Mouse (Mus musculus) E14TG2a.4 (cell line): ENCODE measurements around the gene Gpr3.

Experiments used
- H3K27me3 ChIP-seq: 2 replicates; pipeline ENCODE4 v1.6.1; 2014; ENCODE audit warnings: low read length, control low read depth; ENCODE audit not compliant: insufficient read depth
- H3K36me3 ChIP-seq: 2 replicates; pipeline ENCODE4 v1.6.1; 2014; ENCODE audit warnings: low read length, control low read depth; ENCODE audit not compliant: insufficient read depth
- H3K4me1 ChIP-seq: replicated peaks from 2 replicates; pipeline ENCODE4 v1.6.1; 2014; ENCODE audit warnings: low read depth, low read length, control low read depth
- H3K4me3 ChIP-seq: replicated peaks from 2 replicates; pipeline ENCODE4 v1.5.1; 2014; ENCODE audit warnings: mild to moderate bottlenecking, low read length
- H3K9me3 ChIP-seq: 2 replicates; pipeline ENCODE4 v1.6.1; 2014; ENCODE audit warnings: low read length, control low read depth
- CTCF ChIP-seq: conservative IDR thresholded peaks from 2 replicates; pipeline ENCODE4 v1.5.1; 2014; ENCODE audit warnings: low read length
- NANOG ChIP-seq: IDR thresholded peaks from 2 replicates; pipeline ENCODE4 v1.6.1; 2014; ENCODE audit warnings: borderline replicate concordance, low read length, mixed read lengths
- POU5F1 ChIP-seq: IDR thresholded peaks from 2 replicates; pipeline ENCODE4 v1.6.1; 2014; ENCODE audit warnings: low read length, borderline replicate concordance

The Gpr3 gene

DNA sequence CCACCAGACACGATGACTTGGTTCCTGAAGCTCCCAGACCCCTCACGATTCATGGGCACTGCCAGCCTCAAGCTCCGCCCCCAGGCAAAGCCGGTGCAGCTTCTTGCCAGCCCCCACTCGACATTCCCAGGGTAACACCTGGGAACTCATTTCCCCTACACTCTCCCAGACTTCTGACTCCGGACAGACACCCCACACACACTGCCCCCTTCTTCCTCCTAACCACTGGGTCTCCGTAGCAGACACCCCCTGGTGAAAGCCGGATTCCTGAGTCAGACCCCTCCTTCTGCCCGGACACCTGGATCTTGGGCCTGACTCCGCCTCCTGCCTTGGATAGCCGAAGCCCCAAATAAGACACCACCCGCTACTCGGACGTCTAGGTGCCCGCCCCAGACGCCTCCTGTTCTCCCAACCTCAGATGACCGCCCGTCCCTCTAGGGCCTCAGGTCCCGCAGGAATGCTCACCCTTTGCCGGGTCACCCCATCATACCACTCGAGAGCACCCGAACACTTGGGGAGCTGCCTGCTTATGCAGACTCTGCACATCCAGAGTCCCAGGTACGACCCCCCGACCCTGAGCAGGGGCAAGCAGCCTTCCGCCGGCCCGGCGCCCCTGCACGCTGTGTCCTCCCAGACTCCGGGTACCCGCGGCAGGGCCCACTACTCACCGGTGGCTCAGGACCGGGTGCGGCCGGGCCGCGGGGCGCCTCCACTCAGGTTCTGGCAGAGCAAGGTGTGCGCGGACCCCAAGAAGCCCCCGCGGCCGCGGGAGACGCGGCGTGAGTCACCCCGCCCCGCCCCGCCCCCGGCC is at the start of gene Gpr3, which contains the start of gene Cd164l2:
Gene Gpr3, minus strand, starts transcription at position 786 of the 811 bp plus-strand sequence.
Gene Cd164l2, plus strand, starts transcription at position 381 of the 811 bp plus-strand sequence.
- TF ChIP-seq NANOG = no peak
- TF ChIP-seq POU5F1 = no peak
- TF ChIP-seq CTCF = no peak
- no peaks in the 10 kb centered on the region for H3K36me3 ChIP-seq

DNA sequence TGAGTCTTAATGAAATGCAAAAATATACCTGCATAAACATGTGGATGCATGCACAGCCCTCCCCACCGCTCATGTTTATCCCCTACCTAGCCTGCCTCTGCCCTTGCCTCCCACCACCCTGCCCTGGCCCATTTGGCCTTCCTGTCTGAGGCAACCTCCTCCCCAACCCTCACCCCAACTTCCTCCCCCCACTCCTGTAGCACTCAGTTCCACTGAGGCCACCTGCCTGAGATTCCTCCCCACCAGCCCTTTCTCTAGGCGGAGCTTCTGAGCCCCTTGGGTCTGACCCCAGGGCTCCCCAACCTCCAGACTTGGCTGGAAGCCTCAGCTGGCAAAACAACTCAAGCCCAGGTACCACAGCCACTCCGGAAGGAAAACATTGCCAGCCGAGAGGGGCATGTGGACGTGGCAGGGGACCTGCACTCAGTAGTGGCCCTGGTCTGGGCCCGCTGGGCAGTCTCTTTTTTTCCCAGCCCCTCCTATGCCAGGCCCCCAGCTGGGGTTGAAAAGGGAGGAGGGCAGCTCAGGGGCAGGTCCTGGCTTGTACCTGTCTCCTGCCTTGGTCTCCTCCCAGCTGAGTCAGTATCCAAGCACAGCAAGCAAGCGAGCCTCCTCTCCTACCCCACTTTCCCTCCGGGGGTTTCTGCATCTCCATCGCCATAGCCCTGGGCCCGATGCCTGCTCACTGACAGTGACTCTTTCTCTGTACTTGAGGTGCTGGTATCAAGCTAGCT is 49.5 kb upstream of the Gpr3 start:
- no peak for TF ChIP-seq CTCF
- no peak for TF ChIP-seq POU5F1
- no peak for TF ChIP-seq NANOG
- Histone ChIP-seq H3K4me3 (peak overlapping the region; percentile 57), H3K9me3 (no peaks in the 10 kb centered on the region), H3K36me3 (peaks cover 22% of the 10 kb centered on the region), H3K27me3 (peaks cover 14% of the 10 kb centered on the region), H3K4me1 (peaks cover 60% of the 10 kb centered on the region)

More for the DNA sequence above, at the start of gene Gpr3, which contains the start of gene Cd164l2:
- Histone ChIP-seq H3K4me1 (peaks cover 35% of the 10 kb centered on the region), H3K27me3 (peaks cover 54% of the 10 kb centered on the region), H3K9me3 (no peaks in the 10 kb centered on the region), H3K4me3 (peak within 1 kb of the TSS; percentile 90)

- peaks cover 53% of the 10 kb centered on the region for H3K4me1 ChIP-seq
- TF ChIP-seq NANOG (no peak), POU5F1 (no peak), CTCF (no peak)
- H3K4me3 ChIP-seq = peak overlapping the region; percentile 69
- no peaks in the 10 kb centered on the region for H3K9me3 ChIP-seq
- peaks cover 50% of the 10 kb centered on the region for H3K27me3 ChIP-seq
- 0 out of 2 replicates have a peak, but pooled peaks cover 3% of the 10 kb centered on the region for H3K36me3 ChIP-seq
Observed at GRCm38 (mm10) chr4:133257798-133258408, 45.6 kb upstream of the Gpr3 start.

DNA sequence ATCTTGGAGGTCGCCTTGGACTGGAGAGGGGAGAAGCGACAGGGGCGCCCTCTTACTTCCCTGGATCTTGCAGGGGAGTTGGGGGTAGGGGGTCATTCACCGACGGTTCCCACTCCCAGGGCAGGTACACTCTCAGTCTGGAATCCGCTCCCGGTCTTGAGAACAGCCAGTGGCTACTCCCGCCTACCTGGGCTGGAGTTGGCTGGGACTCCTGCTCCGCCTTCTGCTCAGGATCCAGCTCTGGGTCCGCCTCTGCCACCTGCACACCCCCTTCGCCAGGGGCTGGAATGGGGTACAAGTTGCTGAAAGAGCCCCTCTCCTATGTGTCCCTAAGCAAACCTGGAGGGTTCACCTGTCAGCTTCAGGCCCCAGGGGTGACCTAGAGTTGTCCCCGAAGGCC is 44.9 kb upstream of the Gpr3 start:
- Histone ChIP-seq H3K36me3 (0 out of 2 replicates have a peak, but pooled peaks cover 3% of the 10 kb centered on the region), H3K27me3 (peaks cover 57% of the 10 kb centered on the region), H3K4me3 (peak overlapping the region; percentile 69), H3K4me1 (peaks cover 47% of the 10 kb centered on the region), H3K9me3 (no peaks in the 10 kb centered on the region)
- no peak for TF ChIP-seq POU5F1
- no peak for TF ChIP-seq NANOG
- TF ChIP-seq CTCF = no peak

DNA sequence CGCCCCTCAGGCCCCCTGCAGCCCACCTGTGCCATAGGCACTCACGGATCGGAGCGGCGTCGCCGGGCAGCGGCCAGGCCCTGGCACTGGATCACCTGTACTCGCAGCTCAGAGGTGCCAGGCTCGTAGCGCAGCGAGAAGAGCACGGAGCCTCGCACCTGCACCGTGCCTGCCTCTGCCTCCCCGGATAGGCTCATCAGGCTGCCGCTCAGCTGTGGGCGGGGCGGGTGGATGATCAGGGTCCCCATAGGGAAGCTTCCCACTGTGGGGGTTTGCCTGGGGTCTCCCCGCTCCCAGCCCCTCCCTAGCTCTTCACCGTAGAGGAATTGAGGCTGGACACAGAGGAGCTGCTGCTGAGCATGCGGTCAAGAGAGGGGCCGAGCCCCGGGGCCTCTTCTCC is 44.5 kb upstream of the Gpr3 start:
- Histone ChIP-seq H3K4me3 (peak overlapping the region; percentile 69), H3K36me3 (0 out of 2 replicates have a peak, but pooled peaks cover 3% of the 10 kb centered on the region), H3K4me1 (peaks cover 45% of the 10 kb centered on the region), H3K9me3 (no peaks in the 10 kb centered on the region), H3K27me3 (peaks cover 61% of the 10 kb centered on the region)
- TF ChIP-seq NANOG (no peak), POU5F1 (no peak), CTCF (no peak)

DNA sequence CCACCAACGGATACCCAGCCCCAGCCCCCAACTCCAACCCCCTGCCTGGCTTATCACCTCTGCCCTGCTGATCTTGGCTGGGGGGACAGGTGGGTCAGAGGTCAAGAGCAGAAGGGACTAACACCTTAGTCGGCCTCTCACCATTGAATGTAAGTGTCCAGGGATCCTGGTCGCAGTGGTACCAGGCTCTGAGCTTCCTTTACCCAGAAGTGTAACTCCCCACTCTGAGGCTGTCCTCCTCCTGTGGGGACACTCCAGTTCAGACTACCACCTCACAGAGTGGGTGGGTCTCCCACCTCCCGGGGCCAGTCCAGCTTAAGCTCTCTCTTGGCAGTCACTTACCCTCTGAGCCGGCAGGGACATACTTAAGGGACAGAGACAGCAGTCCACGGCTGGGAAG is 43.1 kb upstream of the Gpr3 start:
- Histone ChIP-seq H3K4me1 (peaks cover 45% of the 10 kb centered on the region), H3K9me3 (no peaks in the 10 kb centered on the region), H3K36me3 (0 out of 2 replicates have a peak, but pooled peaks cover 3% of the 10 kb centered on the region), H3K27me3 (peaks cover 74% of the 10 kb centered on the region), H3K4me3 (no peak overlapping the region)
- TF ChIP-seq CTCF (no peak), NANOG (no peak), POU5F1 (no peak)

DNA sequence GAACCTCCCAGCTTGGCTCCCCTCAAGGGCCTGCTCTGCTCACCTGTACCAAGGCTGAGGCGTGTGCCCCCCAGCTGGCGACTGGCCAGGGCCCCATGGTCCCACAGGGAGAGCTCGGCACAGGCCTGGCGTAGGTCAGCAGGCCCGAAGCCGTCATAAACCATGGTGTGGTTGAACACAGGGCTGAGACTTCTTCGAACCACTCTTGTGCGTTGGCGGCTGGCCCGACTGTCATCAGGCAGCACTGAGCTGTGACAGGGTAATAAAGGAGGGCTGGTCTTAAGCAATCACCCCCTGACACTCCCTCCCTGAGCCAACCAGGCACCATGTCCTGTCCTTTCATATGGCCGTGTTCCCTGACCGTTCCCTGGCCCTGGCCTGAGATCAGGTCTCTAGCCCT is 41.1 kb upstream of the Gpr3 start:
- Histone ChIP-seq H3K27me3 (peaks cover 81% of the 10 kb centered on the region), H3K4me3 (no peak overlapping the region), H3K4me1 (peaks cover 48% of the 10 kb centered on the region), H3K36me3 (0 out of 2 replicates have a peak, but pooled peaks cover 3% of the 10 kb centered on the region), H3K9me3 (no peaks in the 10 kb centered on the region)
- TF ChIP-seq POU5F1 = no peak
- TF ChIP-seq NANOG = no peak
- TF ChIP-seq CTCF = no peak

- TF ChIP-seq POU5F1 = no peak
- TF ChIP-seq CTCF = peak; percentile 13; the same call in 1 of the 2 replicates
- Histone ChIP-seq H3K4me3 (no peak overlapping the region), H3K27me3 (peaks cover 89% of the 10 kb centered on the region), H3K9me3 (no peaks in the 10 kb centered on the region), H3K4me1 (peaks cover 48% of the 10 kb centered on the region), H3K36me3 (0 out of 2 replicates have a peak, but pooled peaks cover 3% of the 10 kb centered on the region)
Observed at GRCm38 (mm10) chr4:133252089-133252488, 39.8 kb upstream of the Gpr3 start.
